Mouse (Mus musculus): Measurements from ENCODE around the gene Rem2. TPM values are rescaled to one million over a fixed set of nuclear protein-coding genes. Genes with fewer than 3 reads are reported as not detected.

The Rem2 gene
- polyA plus RNA-seq, 1 experiment from 2014 or later, result 0.87 TPM

GRCm38 (mm10) chr14:54481402-54481801 is 5.5 kb downstream of the Rem2 start:
- TF ChIP-seq EP300 (IDR thresholded peaks at IDR 0.05; ENCODE audit: low read depth), result no peak
- no peak for TF ChIP-seq CTCF (IDR thresholded peaks at IDR 0.05; ENCODE audit: low read depth)
- no peak overlapping the region for H3K4me2 ChIP-seq (ENCODE audit: low read depth, low read length)
- H3K9ac ChIP-seq (replicated peaks), result no peak overlapping the region
- peaks cover 16% of the 10 kb centered on the region for H3K4me1 ChIP-seq (ENCODE audit: insufficient read depth)
- H3K36me3 ChIP-seq (replicated peaks; ENCODE audit: insufficient read depth, low read length), result no peaks in the 10 kb centered on the region
- peak overlapping the region; percentile 56 for H3K27ac ChIP-seq (ENCODE audit: low read depth)
- WGBS (ENCODE audit: insufficient replicate concordance), result 39% methylated on average over 8 of the region's 8 CpGs
- peak; percentile 30; the same call in 1 of the 2 replicates for ATAC-seq
- no peak overlapping the region for H3K4me3 ChIP-seq (ENCODE audit: low read depth, low read length)
- no peak for DNase-seq
- H3K9me3 ChIP-seq (ENCODE audit: low read length), result no peaks in the 10 kb centered on the region
- peaks cover 24% of the 10 kb centered on the region for H3K27me3 ChIP-seq (ENCODE audit: insufficient read depth, low read length)

GRCm38 (mm10) chr14:54482498-54482897 is 6.6 kb downstream of the Rem2 start:
- 39% methylated on average over 9 of the region's 9 CpGs for WGBS (ENCODE audit: insufficient replicate concordance)

GRCm38 (mm10) chr14:54485899-54486298 is 10.0 kb downstream of the Rem2 start:
- TF ChIP-seq CTCF (IDR thresholded peaks at IDR 0.05; ENCODE audit: low read depth), result no peak
- TF ChIP-seq EP300 (IDR thresholded peaks at IDR 0.05; ENCODE audit: low read depth), result no peak
- WGBS (ENCODE audit: insufficient replicate concordance), result 64% methylated on average over 7 of the region's 7 CpGs

More at GRCm38 (mm10) chr14:54482498-54482897, 6.6 kb downstream of the Rem2 start:
- DNase-seq (peak; percentile 72), ATAC-seq (peak; percentile 53; the same call in 1 of the 2 replicates)
- Histone ChIP-seq H3K4me2 (ENCODE audit: low read depth, low read length) (no peak overlapping the region), H3K36me3 (replicated peaks; ENCODE audit: insufficient read depth, low read length) (no peaks in the 10 kb centered on the region), H3K4me1 (ENCODE audit: insufficient read depth) (peaks cover 8% of the 10 kb centered on the region), H3K27me3 (ENCODE audit: insufficient read depth, low read length) (peaks cover 16% of the 10 kb centered on the region), H3K4me3 (ENCODE audit: low read depth, low read length) (no peak overlapping the region), H3K9me3 (ENCODE audit: low read length) (no peaks in the 10 kb centered on the region), H3K9ac (replicated peaks) (no peak overlapping the region), H3K27ac (ENCODE audit: low read depth) (no peak overlapping the region)
- TF ChIP-seq EP300 (IDR thresholded peaks at IDR 0.05; ENCODE audit: low read depth), result no peak
- TF ChIP-seq CTCF (IDR thresholded peaks at IDR 0.05; ENCODE audit: low read depth), result peak; percentile 83

GRCm38 (mm10) chr14:54487732-54488131 is 11.8 kb downstream of the Rem2 start:
- Histone ChIP-seq H3K27me3 (ENCODE audit: insufficient read depth, low read length) (no peaks in the 10 kb centered on the region), H3K9me3 (ENCODE audit: low read length) (no peaks in the 10 kb centered on the region), H3K4me1 (ENCODE audit: insufficient read depth) (0 out of 2 replicates have a peak, but pooled peaks cover 6% of the 10 kb centered on the region), H3K36me3 (replicated peaks; ENCODE audit: insufficient read depth, low read length) (no peaks in the 10 kb centered on the region), H3K27ac (ENCODE audit: low read depth) (no peak overlapping the region), H3K9ac (replicated peaks) (no peak overlapping the region), H3K4me2 (ENCODE audit: low read depth, low read length) (no peak overlapping the region), H3K4me3 (ENCODE audit: low read depth, low read length) (no peak overlapping the region)
- TF ChIP-seq CTCF (IDR thresholded peaks at IDR 0.05; ENCODE audit: low read depth) (no peak), EP300 (IDR thresholded peaks at IDR 0.05; ENCODE audit: low read depth) (no peak)
- 51% methylated on average over 2 of the region's 2 CpGs for WGBS (ENCODE audit: insufficient replicate concordance)
- ATAC-seq, result no peak
- DNase-seq, result no peak

More at GRCm38 (mm10) chr14:54485899-54486298, 10.0 kb downstream of the Rem2 start:
- H3K36me3 ChIP-seq (replicated peaks; ENCODE audit: insufficient read depth, low read length), result no peaks in the 10 kb centered on the region
- DNase-seq (no peak), ATAC-seq (no peak)
- no peak overlapping the region for H3K4me3 ChIP-seq (ENCODE audit: low read depth, low read length)
- H3K4me2 ChIP-seq (ENCODE audit: low read depth, low read length), result no peak overlapping the region
- no peak overlapping the region for H3K9ac ChIP-seq (replicated peaks)
- no peaks in the 10 kb centered on the region for H3K9me3 ChIP-seq (ENCODE audit: low read length)
- no peaks in the 10 kb centered on the region for H3K4me1 ChIP-seq (ENCODE audit: insufficient read depth)
- H3K27me3 ChIP-seq (ENCODE audit: insufficient read depth, low read length), result no peaks in the 10 kb centered on the region
- no peak overlapping the region for H3K27ac ChIP-seq (ENCODE audit: low read depth)

- Histone ChIP-seq H3K4me3 (ENCODE audit: low read depth, low read length) (no peak overlapping the region), H3K36me3 (replicated peaks; ENCODE audit: insufficient read depth, low read length) (no peaks in the 10 kb centered on the region), H3K9me3 (ENCODE audit: low read length) (no peaks in the 10 kb centered on the region), H3K4me1 (ENCODE audit: insufficient read depth) (0 out of 2 replicates have a peak, but pooled peaks cover 8% of the 10 kb centered on the region), H3K9ac (replicated peaks) (no peak overlapping the region), H3K4me2 (ENCODE audit: low read depth, low read length) (no peak overlapping the region), H3K27ac (ENCODE audit: low read depth) (no peak overlapping the region), H3K27me3 (ENCODE audit: insufficient read depth, low read length) (no peaks in the 10 kb centered on the region)
- TF ChIP-seq CTCF (IDR thresholded peaks at IDR 0.05; ENCODE audit: low read depth), result no peak
- no peak for DNase-seq
- no peak for ATAC-seq
Measured at GRCm38 (mm10) chr14:54488350-54488749, 12.4 kb downstream of the Rem2 start.

- H3K36me3 ChIP-seq (replicated peaks; ENCODE audit: insufficient read depth, low read length), result no peaks in the 10 kb centered on the region
- no peak overlapping the region for H3K4me3 ChIP-seq (ENCODE audit: low read depth, low read length)
- WGBS (ENCODE audit: insufficient replicate concordance), result 58% methylated on average over 18 of the region's 18 CpGs
- ATAC-seq, result no peak; the same call in 1 of the 2 replicates
- H3K9ac ChIP-seq (replicated peaks), result no peak overlapping the region
- no peak overlapping the region for H3K4me2 ChIP-seq (ENCODE audit: low read depth, low read length)
- no peaks in the 10 kb centered on the region for H3K9me3 ChIP-seq (ENCODE audit: low read length)
- no peak for DNase-seq
- no peak overlapping the region for H3K27ac ChIP-seq (ENCODE audit: low read depth)
- 0 out of 2 replicates have a peak, but pooled peaks cover 8% of the 10 kb centered on the region for H3K4me1 ChIP-seq (ENCODE audit: insufficient read depth)
- no peaks in the 10 kb centered on the region for H3K27me3 ChIP-seq (ENCODE audit: insufficient read depth, low read length)
- TF ChIP-seq CTCF (IDR thresholded peaks at IDR 0.05; ENCODE audit: low read depth) (no peak), EP300 (IDR thresholded peaks at IDR 0.05; ENCODE audit: low read depth) (no peak)
Measured at GRCm38 (mm10) chr14:54492345-54493131, 16.6 kb downstream of the Rem2 start.
